In genomic region chr5:149679362-149679761, GRCm38 (mm10) we compare ENCODE assay signal across 8 mouse cellular contexts. TPM values are rescaled to one million over a fixed set of nuclear protein-coding genes. Genes with fewer than 3 reads are reported as not detected.
A peak's percentile ranks its signal among the peaks of the same experiment; 100 is the strongest.
DNase-seq lines count a peak whose midpoint lies in the region; ATAC-seq lines count a peak whose summit lies in the region.

No protein-coding gene starts in this region.

- intact Hi-C loops in left cerebral cortex, postnatal 36 days (cut with DNase I): loop anchor here (5.0 to 10.0 kb wide), 3 partner anchors 42 to 335 kb away; partner anchors contain the start of genes Hsph1 and Rxfp2

- H3K27ac ChIP-seq in lung, embryonic 15.5 days: no peak overlapping the region
- H3K27ac ChIP-seq in embryonic facial prominence, embryonic 10.5 days (replicated peaks): peak overlapping the region; percentile 99
- no peak overlapping the region for H3K27ac ChIP-seq in intestine, embryonic 14.5 days (ENCODE audit: low read depth)
- no peak overlapping the region for H3K27ac ChIP-seq in midbrain, embryonic 14.5 days (replicated peaks; ENCODE audit: low read depth, low read length)

- no peaks in the 10 kb centered on the region for H3K9me3 ChIP-seq in lung, embryonic 15.5 days
- no peaks in the 10 kb centered on the region for H3K9me3 ChIP-seq in embryonic facial prominence, embryonic 10.5 days
- no peaks in the 10 kb centered on the region for H3K9me3 ChIP-seq in intestine, embryonic 14.5 days (ENCODE audit: control insufficient read depth, low read length)
- H3K9me3 ChIP-seq in midbrain, embryonic 14.5 days (ENCODE audit: control insufficient read depth, low read length): no peaks in the 10 kb centered on the region

- H3K4me3 ChIP-seq in lung, embryonic 15.5 days: peak overlapping the region; percentile 85
- peak overlapping the region; percentile 86 for H3K4me3 ChIP-seq in embryonic facial prominence, embryonic 10.5 days
- H3K4me3 ChIP-seq in intestine, embryonic 14.5 days (ENCODE audit: low read depth, low read length): peak overlapping the region; percentile 65
- H3K4me3 ChIP-seq in midbrain, embryonic 14.5 days (replicated peaks; ENCODE audit: low read depth, low read length): peak overlapping the region; percentile 70

- WGBS in lung, embryonic 15.5 days: 9% methylated on average over 12 of the region's 12 CpGs
- 9% methylated on average over 12 of the region's 12 CpGs for WGBS in embryonic facial prominence, embryonic 10.5 days
- 13% methylated on average over 12 of the region's 12 CpGs for WGBS in intestine, embryonic 14.5 days
- 8% methylated on average over 12 of the region's 12 CpGs for WGBS in midbrain, embryonic 14.5 days

- ATAC-seq in lung, embryonic 15.5 days (ENCODE audit: borderline replicate concordance, extremely low read depth, low FRiP score, low TSS enrichment): no peak
- no peak; the same call in 1 of the 2 replicates for ATAC-seq in intestine, embryonic 14.5 days (replicated peaks; ENCODE audit: low FRiP score, low TSS enrichment, low read depth)
- ATAC-seq in midbrain, embryonic 14.5 days (ENCODE audit: low FRiP score, low TSS enrichment): no peak

- DNase-seq in lung, postnatal 14 days: no peak
- peak; percentile 51 for DNase-seq in embryonic facial prominence, embryonic 10.5 days (ENCODE audit: low spot score)
- peak; percentile 64 for DNase-seq in intestine, embryonic 14.5 days (ENCODE audit: low spot score)
- peak; percentile 31 for DNase-seq in midbrain, embryonic 14.5 days
- DNase-seq in spleen, adult 18-20 months: no peak
- DNase-seq in frontal cortex, postnatal 14 days (ENCODE audit: low spot score in 2 of 2): no peak
- no peak for DNase-seq in left cerebral cortex, postnatal 36 days (ENCODE audit: low spot score in 2 of 2)

- H3K4me1 ChIP-seq in lung, embryonic 15.5 days: peaks cover 12% of the 10 kb centered on the region
- peaks cover 15% of the 10 kb centered on the region for H3K4me1 ChIP-seq in embryonic facial prominence, embryonic 10.5 days
- H3K4me1 ChIP-seq in intestine, embryonic 14.5 days (replicated peaks; ENCODE audit: control insufficient read depth, insufficient read depth, low read length): peaks cover 6% of the 10 kb centered on the region; the same call in 1 of the 2 replicates
- peaks cover 9% of the 10 kb centered on the region; the same call in 1 of the 2 replicates for H3K4me1 ChIP-seq in midbrain, embryonic 14.5 days (ENCODE audit: control insufficient read depth, insufficient read depth, low read length)

- H3K4me2 ChIP-seq in lung, embryonic 15.5 days: peak overlapping the region; percentile 99
- peak overlapping the region; percentile 70 for H3K4me2 ChIP-seq in intestine, embryonic 14.5 days (ENCODE audit: low read length)
- H3K4me2 ChIP-seq in midbrain, embryonic 14.5 days (ENCODE audit: low read length): peak overlapping the region; percentile 87

- peak overlapping the region; percentile 89; the same call in 1 of the 2 replicates for H3K9ac ChIP-seq in lung, embryonic 15.5 days
- H3K9ac ChIP-seq in intestine, embryonic 14.5 days (ENCODE audit: low read length): no peak overlapping the region
- H3K9ac ChIP-seq in midbrain, embryonic 14.5 days (replicated peaks; ENCODE audit: low read length): peak overlapping the region; percentile 75; the same call in 1 of the 2 replicates

- no peaks in the 10 kb centered on the region for H3K36me3 ChIP-seq in lung, embryonic 15.5 days
- no peaks in the 10 kb centered on the region for H3K36me3 ChIP-seq in embryonic facial prominence, embryonic 10.5 days (replicated peaks)
- no peaks in the 10 kb centered on the region for H3K36me3 ChIP-seq in intestine, embryonic 14.5 days (ENCODE audit: control insufficient read depth, insufficient read depth, low read length)
- no peaks in the 10 kb centered on the region for H3K36me3 ChIP-seq in midbrain, embryonic 14.5 days (ENCODE audit: control insufficient read depth, insufficient read depth, low read length)

- no peaks in the 10 kb centered on the region for H3K27me3 ChIP-seq in lung, embryonic 15.5 days
- H3K27me3 ChIP-seq in embryonic facial prominence, embryonic 10.5 days (replicated peaks; ENCODE audit: low read depth, poor library complexity, severe bottlenecking): no peaks in the 10 kb centered on the region
- no peaks in the 10 kb centered on the region for H3K27me3 ChIP-seq in intestine, embryonic 14.5 days (replicated peaks; ENCODE audit: control insufficient read depth, insufficient read depth, low read length)
- H3K27me3 ChIP-seq in midbrain, embryonic 14.5 days (ENCODE audit: control insufficient read depth, insufficient read depth, low read length): no peaks in the 10 kb centered on the region

RNA-seq across cellular contexts. Expression of gene B3glct, which starts 1.3 kb away (rescaled TPM):
- 15.7 and 16.2 TPM in 2 replicates for polyA plus RNA-seq in lung, embryonic 15.5 days (2015; fragmentation: Nextera tagmentation; extraction: Ambion mirVana)
- polyA plus RNA-seq in embryonic facial prominence, embryonic 10.5 days (2016; fragmentation: Nextera tagmentation; extraction: Ambion mirVana): 14.4 and 15.1 TPM in 2 replicates
- 16.4 and 16.9 TPM in 2 replicates for polyA plus RNA-seq in intestine, embryonic 14.5 days (2014; fragmentation: Nextera tagmentation; extraction: Ambion mirVana)
- 18.2 and 19.0 TPM in 2 replicates for polyA plus RNA-seq in midbrain, embryonic 14.5 days (2014; fragmentation: Nextera tagmentation; extraction: Ambion mirVana)
- 10 to 100 TPM; 13.5 to 14.7 TPM for total RNA-seq in left cerebral cortex, postnatal 36 days (2021)

RNA-seq across cellular contexts. Expression of gene Hsph1, which starts 43.2 kb away (rescaled TPM):
- 52.7 and 55.0 TPM in 2 replicates for polyA plus RNA-seq in lung, embryonic 15.5 days (2015; fragmentation: Nextera tagmentation; extraction: Ambion mirVana)
- 125 and 140 TPM in 2 replicates for polyA plus RNA-seq in embryonic facial prominence, embryonic 10.5 days (2016; fragmentation: Nextera tagmentation; extraction: Ambion mirVana)
- 56.0 and 58.9 TPM in 2 replicates for polyA plus RNA-seq in intestine, embryonic 14.5 days (2014; fragmentation: Nextera tagmentation; extraction: Ambion mirVana)
- 59.8 and 104 TPM in 2 replicates for polyA plus RNA-seq in midbrain, embryonic 14.5 days (2014; fragmentation: Nextera tagmentation; extraction: Ambion mirVana)
- 100 to 1,000 TPM; 322 to 355 TPM for total RNA-seq in left cerebral cortex, postnatal 36 days (2021)

Comparison
In these comparisons a context has a peak if more than half of its experiments do, and no peak if none do; other contexts are left out.
1. DNase-seq: peak in embryonic facial prominence, embryonic 10.5 days (single experiment), intestine, embryonic 14.5 days (single experiment) and midbrain, embryonic 14.5 days (single experiment); none in lung, postnatal 14 days (single experiment), spleen, adult 18-20 months (0 of 2), frontal cortex, postnatal 14 days (0 of 2) and left cerebral cortex, postnatal 36 days (0 of 2).
2. Peak in every context shown above with its lines, with median percentiles within 50 percentile points of each other: H3K4me2 ChIP-seq and H3K4me3 ChIP-seq.